Mouse (Mus musculus): ENCODE data around the gene Neurog3. TPM values are rescaled to one million over a fixed set of nuclear protein-coding genes. Genes with fewer than 3 reads are reported as not detected.

Gene Neurog3
- total and polyA plus RNA-seq, 3 experiments: not detected

- TF ChIP-seq USF1 (IDR thresholded peaks at IDR 0.05; ENCODE audit: low read depth, low read length): peak; percentile 76
- TF ChIP-seq TAL1 (IDR thresholded peaks at IDR 0.05; ENCODE audit: low read length): no peak
- TF ChIP-seq HCFC1 (IDR thresholded peaks at IDR 0.05; ENCODE audit: low read depth, low read length): peak; percentile 61; the same call in 1 of the 2 replicates
- TF ChIP-seq CHD1 (IDR thresholded peaks at IDR 0.05; ENCODE audit: low read depth, low read length): no peak
- no peak for TF ChIP-seq MYC (IDR thresholded peaks at IDR 0.05; ENCODE audit: low read depth, low read length)
- TF ChIP-seq MEF2A (IDR thresholded peaks at IDR 0.05; ENCODE audit: extremely low read depth, insufficient replicate concordance, low read depth, low read length, poor library complexity, severe bottlenecking): no peak
- TF ChIP-seq NRF1 (IDR thresholded peaks at IDR 0.05; ENCODE audit: insufficient read depth, low read depth, low read length, poor library complexity, severe bottlenecking): 0 out of 2 replicates have a peak, but pooled peaks have one; percentile 34
- TF ChIP-seq RAD21 (IDR thresholded peaks at IDR 0.05; ENCODE audit: low read depth, low read length): no peak
- no peak for TF ChIP-seq BHLHE40 (IDR thresholded peaks at IDR 0.05; ENCODE audit: borderline replicate concordance, low read depth, low read length)
- TF ChIP-seq UBTF (IDR thresholded peaks at IDR 0.05; ENCODE audit: borderline replicate concordance, insufficient read depth, low read depth, low read length): no peak
- TF ChIP-seq SIN3A (IDR thresholded peaks at IDR 0.05; ENCODE audit: low read length): 0 out of 2 replicates have a peak, but pooled peaks have one; percentile 19
- TF ChIP-seq NELFE (IDR thresholded peaks at IDR 0.05; ENCODE audit: low read depth, low read length): no peak; the same call in 1 of the 2 replicates
- no peak for TF ChIP-seq USF2 (IDR thresholded peaks at IDR 0.05; ENCODE audit: borderline replicate concordance in 1 of 2, insufficient read depth in 1 of 2, low read depth in 1 of 2, low read length in 2 of 2)
- no peak for TF ChIP-seq TBP (IDR thresholded peaks at IDR 0.05; ENCODE audit: low read depth, low read length)
- no peak for TF ChIP-seq ETS1 (IDR thresholded peaks at IDR 0.05; ENCODE audit: low read depth, low read length)
- no peak for TF ChIP-seq CHD2 (IDR thresholded peaks at IDR 0.05; ENCODE audit: low read length)
- no peak for TF ChIP-seq ELF1 (IDR thresholded peaks at IDR 0.05; ENCODE audit: low read depth, low read length)
- TF ChIP-seq MAFK (IDR thresholded peaks at IDR 0.05; ENCODE audit: borderline replicate concordance, low read depth, low read length): no peak
- TF ChIP-seq EP300 (IDR thresholded peaks at IDR 0.05; ENCODE audit: low read depth in 1 of 2, low read length in 2 of 2): no peak
Measured at GRCm38 (mm10) chr10:62110504-62111206, 22.2 kb upstream of the Neurog3 start (continued).

- H3K9ac ChIP-seq (ENCODE audit: control insufficient read depth, low read depth, low read length, poor library complexity, severe bottlenecking): no peak overlapping the region
- DNase-seq (ENCODE audit: low read depth, low spot score): no peak
- peak overlapping the region; percentile 64 to 94; a peak in 3 of 4 replicates for H3K4me3 ChIP-seq (ENCODE audit: control insufficient read depth in 1 of 2, insufficient read depth in 1 of 2, low read depth in 2 of 2, low read length in 2 of 2)
- H3K9me3 ChIP-seq (replicated peaks; ENCODE audit: insufficient read depth, low read length): no peaks in the 10 kb centered on the region
- no peaks in the 10 kb centered on the region for H3K27me3 ChIP-seq (ENCODE audit: control insufficient read depth in 1 of 2, insufficient read depth in 2 of 2, low read length in 2 of 2)
- H3K79me2 ChIP-seq (ENCODE audit: control insufficient read depth, insufficient read depth, low read length, poor library complexity): no peaks in the 10 kb centered on the region; the same call in 1 of the 2 replicates
- no peaks in the 10 kb centered on the region for H3K36me3 ChIP-seq (ENCODE audit: control insufficient read depth in 1 of 2, insufficient read depth in 2 of 2, low read length in 2 of 2)
- TF ChIP-seq ETS1 (IDR thresholded peaks at IDR 0.05; ENCODE audit: low read depth, low read length): no peak
- no peak for TF ChIP-seq POLR2AphosphoS2 (IDR thresholded peaks at IDR 0.05; ENCODE audit: low read length)
- no peak for TF ChIP-seq POLR2AphosphoS5 (IDR thresholded peaks at IDR 0.05; ENCODE audit: borderline replicate concordance, low read depth, low read length)
- TF ChIP-seq MEF2A (IDR thresholded peaks at IDR 0.05; ENCODE audit: extremely low read depth, insufficient replicate concordance, low read depth, low read length, poor library complexity, severe bottlenecking): no peak
- no peak for TF ChIP-seq NRF1 (IDR thresholded peaks at IDR 0.05; ENCODE audit: insufficient read depth, low read depth, low read length, poor library complexity, severe bottlenecking)
- no peak for TF ChIP-seq ELF1 (IDR thresholded peaks at IDR 0.05; ENCODE audit: low read depth, low read length)
- TF ChIP-seq POLR2A (IDR thresholded peaks at IDR 0.05; ENCODE audit: control insufficient read depth in 1 of 2, insufficient read depth in 1 of 2, low read depth in 1 of 2, low read length in 2 of 2, poor library complexity in 1 of 2): no peak
- TF ChIP-seq CHD2 (IDR thresholded peaks at IDR 0.05; ENCODE audit: low read length): no peak
- TF ChIP-seq ZMIZ1 (IDR thresholded peaks at IDR 0.05; ENCODE audit: low read depth, low read length): no peak
- no peak for TF ChIP-seq GABPA (IDR thresholded peaks at IDR 0.05; ENCODE audit: low read depth, low read length)
- TF ChIP-seq USF2 (IDR thresholded peaks at IDR 0.05; ENCODE audit: borderline replicate concordance in 1 of 2, insufficient read depth in 1 of 2, low read depth in 1 of 2, low read length in 2 of 2): no peak
- TF ChIP-seq TAL1 (IDR thresholded peaks at IDR 0.05; ENCODE audit: low read length): no peak
- no peak for TF ChIP-seq MYC (IDR thresholded peaks at IDR 0.05; ENCODE audit: low read depth, low read length)
- TF ChIP-seq MAFK (IDR thresholded peaks at IDR 0.05; ENCODE audit: borderline replicate concordance, low read depth, low read length): no peak
- TF ChIP-seq CHD1 (IDR thresholded peaks at IDR 0.05; ENCODE audit: low read depth, low read length): no peak
- no peak for TF ChIP-seq KAT2A (conservative IDR thresholded peaks at IDR 0.05; ENCODE audit: low read depth, low read length)
- no peak for TF ChIP-seq ZKSCAN1 (IDR thresholded peaks at IDR 0.05; ENCODE audit: low read depth, low read length)
- no peak for TF ChIP-seq MXI1 (IDR thresholded peaks at IDR 0.05; ENCODE audit: low read depth, low read length)
- no peak for TF ChIP-seq RAD21 (IDR thresholded peaks at IDR 0.05; ENCODE audit: low read depth, low read length)
- TF ChIP-seq SIN3A (IDR thresholded peaks at IDR 0.05; ENCODE audit: low read length): no peak
- H3K27ac ChIP-seq (ENCODE audit: control insufficient read depth, low read depth, low read length): no peak overlapping the region
- peaks cover 0 to 3% of the 10 kb centered on the region in 2 experiments; a peak in 1 of 4 replicates for H3K4me1 ChIP-seq (ENCODE audit: control insufficient read depth in 1 of 2, insufficient read depth in 2 of 2, low read length in 2 of 2)
Measured at GRCm38 (mm10) chr10:62111207-62111576, 21.7 kb upstream of the Neurog3 start.

Data from MEL (cell line).